Mouse (Mus musculus): ENCODE results near the gene Rpia.
A peak's percentile ranks its signal among the peaks of the same experiment; 100 is the strongest.

- TF ChIP-seq EP300 (IDR thresholded peaks at IDR 0.05; ENCODE audit: low read depth) (no peak), CTCF (IDR thresholded peaks at IDR 0.05; ENCODE audit: low read depth) (peak; percentile 67)
These were observed 13.2 kb upstream of the Rpia start for GRCm38 (mm10) chr6:70805267-70805666.

Measured in liver, embryonic 14.5 days (tissue).